Mouse (Mus musculus): ENCODE data around the gene Metap1.

GRCm38 (mm10) chr3:138526073-138526915 is 37.0 kb upstream of the Metap1 start, which contains the start of gene Eif4e:
- no peak for TF ChIP-seq CTCF (IDR thresholded peaks at IDR 0.05; ENCODE audit: control insufficient read depth, insufficient read depth, insufficient read length)
- TF ChIP-seq MYOD1 (IDR thresholded peaks at IDR 0.05; ENCODE audit: control insufficient read depth, insufficient read length, low read depth): peak; percentile 22
- no peak for TF ChIP-seq MAX (IDR thresholded peaks at IDR 0.05)
- TF ChIP-seq MYOG (IDR thresholded peaks at IDR 0.05; ENCODE audit: control insufficient read depth, extremely low read depth, insufficient read length): no peak
- no peak for TF ChIP-seq USF1 (IDR thresholded peaks at IDR 0.05; ENCODE audit: low read depth)
- TF ChIP-seq CEBPB (IDR thresholded peaks at IDR 0.05; ENCODE audit: low read depth): no peak

All from C2C12 (cell line).